Mouse (Mus musculus) liver, embryonic 12.5 days (tissue): ENCODE data around the gene Casz1. TPM values are rescaled to one million over a fixed set of nuclear protein-coding genes. Genes with fewer than 3 reads are reported as not detected.
A peak's percentile ranks its signal among the peaks of the same experiment; 100 is the strongest.

Experiments used
- ATAC-seq: fragments of 200-750 bp; cut with Nextera tagmentation; 2 replicates; pipeline ENCODE4 v1.8.0; 2017; ENCODE audit warnings: moderate number of reproducible peaks, mild to moderate bottlenecking, moderate library complexity
- H3K27ac ChIP-seq: fragments of 300-500 bp; sonication (generic); 2 replicates; pipeline ENCODE4 v1.5.1; 2016; ENCODE audit warnings: mild to moderate bottlenecking
- H3K27me3 ChIP-seq: fragments of 300-500 bp; sonication (generic); replicated peaks from 2 replicates; pipeline ENCODE4 v1.6.1; 2016; ENCODE audit warnings: mild to moderate bottlenecking, moderate library complexity
- H3K36me3 ChIP-seq: fragments of 300-500 bp; sonication (generic); 2 replicates; pipeline ENCODE4 v1.6.1; 2016; ENCODE audit warnings: mild to moderate bottlenecking, moderate library complexity
- H3K4me1 ChIP-seq: fragments of 300-500 bp; sonication (generic); 2 replicates; pipeline ENCODE4 v1.6.1; 2016
- H3K4me2 ChIP-seq: fragments of 300-500 bp; sonication (generic); 2 replicates; pipeline ENCODE4 v1.6.1; 2016; ENCODE audit warnings: mild to moderate bottlenecking, moderate library complexity
- H3K4me3 ChIP-seq: fragments of 300-500 bp; sonication (generic); 2 replicates; pipeline ENCODE4 v1.5.1; 2016; ENCODE audit warnings: mild to moderate bottlenecking, moderate library complexity
- H3K9ac ChIP-seq: fragments of 300-500 bp; sonication (generic); 2 replicates; pipeline ENCODE4 v1.6.1; 2016; ENCODE audit warnings: mild to moderate bottlenecking, moderate library complexity
- H3K9me3 ChIP-seq: fragments of 300-500 bp; sonication (generic); replicated peaks from 2 replicates; pipeline ENCODE4 v1.6.1; 2016; ENCODE audit warnings: mild to moderate bottlenecking, moderate library complexity
- WGBS: fragments of 180-500 bp; shearing (Covaris S2); methylation state at CpG from one replicate; pipeline ENCODE4 v1.1.7; 2016; ENCODE audit not compliant: insufficient replicate concordance; 5-methylcytosine and 5-hydroxymethylcytosine counted together
- polyA plus RNA-seq: library from polyadenylated mRNA; unstranded; fragments of >200 nt; fragmentation: Nextera tagmentation; extraction: Ambion mirVana; gene quantifications from 2 replicates; pipeline ENCODE4 v1.2.1, GENCODE M21; 2016

Casz1 gene
- polyA plus RNA-seq, 1 experiment from 2014 or later: 0.50 TPM

DNA sequence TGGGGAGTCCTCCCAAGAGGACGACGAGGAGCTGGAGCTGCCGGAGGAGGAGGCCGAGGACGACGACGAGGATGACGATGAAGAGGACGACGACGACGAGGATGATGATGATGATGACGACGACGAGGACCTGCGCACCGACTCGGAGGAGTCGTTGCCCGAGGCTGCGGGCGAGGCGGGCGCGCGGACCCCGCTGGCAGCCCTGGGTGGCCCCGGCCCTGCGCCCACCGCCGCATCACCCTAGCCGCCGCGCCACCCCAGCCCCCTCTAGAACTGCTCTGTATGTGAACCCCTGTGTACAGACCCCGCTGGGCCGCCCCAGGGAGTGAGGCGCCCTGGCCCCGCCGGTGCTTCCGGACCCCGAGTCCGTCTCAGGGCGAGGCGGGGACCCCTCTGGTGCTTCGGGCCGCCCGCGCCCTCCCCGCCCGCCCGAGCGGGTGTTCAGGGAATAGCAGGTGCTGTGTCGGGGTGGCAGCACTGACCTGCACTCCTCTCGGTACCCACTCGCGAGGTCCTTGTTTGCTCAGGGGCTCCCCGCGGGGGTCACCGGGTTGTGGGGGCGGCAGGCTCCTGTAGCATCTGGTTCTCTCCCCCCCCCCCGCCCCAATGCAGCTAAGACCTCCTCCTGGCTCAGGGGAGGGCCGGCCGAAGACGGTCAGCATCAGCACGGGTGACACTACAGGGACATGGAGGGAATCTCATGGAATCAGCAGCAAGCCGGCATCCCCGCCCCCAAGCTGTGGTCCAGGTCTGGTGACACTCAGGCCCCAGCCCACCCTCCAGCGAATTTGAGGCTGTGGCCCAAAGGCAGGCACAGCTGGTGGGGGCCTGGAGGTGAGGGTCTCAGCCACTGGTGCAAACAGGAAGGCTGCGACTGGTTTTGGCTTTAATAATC, 148.3 kb downstream of the Casz1 start:
- Histone ChIP-seq H3K4me3 (peak overlapping the region; percentile 39), H3K27ac (no peak overlapping the region), H3K4me1 (peaks cover 20% of the 10 kb centered on the region), H3K4me2 (peak overlapping the region; percentile 63), H3K27me3 (peaks cover 76% of the 10 kb centered on the region), H3K9me3 (no peaks in the 10 kb centered on the region), H3K36me3 (no peaks in the 10 kb centered on the region), H3K9ac (no peak overlapping the region)
- ATAC-seq: no peak
- WGBS: 6% methylated on average over 63 of the region's 69 CpGs

DNA sequence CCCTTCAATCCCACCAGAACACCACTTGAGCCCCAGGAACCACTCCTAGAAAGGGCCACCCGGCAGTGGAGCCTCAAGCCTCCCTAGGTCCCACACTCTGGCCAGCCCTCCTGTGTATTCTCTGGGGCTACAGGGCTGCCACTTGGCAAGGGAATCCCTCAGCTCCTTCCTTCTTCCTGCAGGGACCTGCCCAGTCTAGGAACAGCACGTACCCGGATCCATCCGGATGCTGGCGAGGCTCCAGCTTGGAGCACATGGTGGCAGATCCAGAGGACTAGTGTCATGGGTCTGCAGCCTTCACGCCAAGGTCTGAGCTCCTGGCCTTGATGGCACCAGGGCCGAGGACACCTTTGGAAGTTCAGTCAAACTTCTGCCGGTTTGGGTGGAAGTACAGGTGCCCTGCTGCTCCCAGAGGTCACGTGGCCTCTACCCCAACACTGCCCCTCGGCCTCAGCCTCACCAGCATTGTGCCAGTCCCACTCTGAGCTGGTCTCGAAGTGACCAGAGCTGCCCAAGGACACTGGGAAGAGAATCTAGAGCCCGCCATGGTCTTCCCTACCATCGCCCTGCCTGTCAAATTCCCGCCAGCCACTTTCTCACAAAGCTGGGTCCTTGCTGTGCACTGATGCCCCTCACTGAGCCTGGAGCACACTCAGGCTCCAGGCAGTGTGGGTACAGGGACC, 151.0 kb downstream of the Casz1 start:
- Histone ChIP-seq H3K36me3 (peaks cover 8% of the 10 kb centered on the region), H3K4me2 (no peak overlapping the region), H3K4me1 (peaks cover 20% of the 10 kb centered on the region), H3K27ac (no peak overlapping the region), H3K4me3 (no peak overlapping the region), H3K27me3 (peaks cover 49% of the 10 kb centered on the region), H3K9me3 (no peaks in the 10 kb centered on the region), H3K9ac (no peak overlapping the region)
- 69% methylated on average over 14 of the region's 14 CpGs for WGBS
- ATAC-seq: no peak

DNA sequence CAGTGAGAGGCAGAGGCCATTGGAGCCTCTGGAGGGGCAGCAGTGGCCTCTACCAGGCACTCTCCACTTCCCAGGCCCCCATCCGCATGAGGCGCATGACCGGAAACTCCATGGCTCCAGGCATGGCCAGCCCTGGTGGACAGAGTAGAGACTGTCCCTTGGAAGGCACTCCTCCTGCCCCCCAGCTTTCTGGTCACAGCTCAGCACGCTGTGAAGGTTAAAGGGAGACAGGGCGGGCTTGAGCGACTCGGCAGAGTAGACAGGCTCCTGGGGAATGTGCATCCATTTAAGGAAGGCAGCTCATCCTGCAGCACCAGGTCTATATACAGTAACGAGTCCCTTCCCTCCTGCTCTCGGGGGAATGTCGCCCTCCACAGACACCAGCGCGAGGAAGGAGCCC, 155.8 kb downstream of the Casz1 start:
- Histone ChIP-seq H3K4me1 (no peaks in the 10 kb centered on the region), H3K36me3 (peaks cover 47% of the 10 kb centered on the region), H3K4me2 (no peak overlapping the region), H3K27ac (no peak overlapping the region), H3K27me3 (peaks cover 6% of the 10 kb centered on the region), H3K9ac (no peak overlapping the region), H3K4me3 (no peak overlapping the region), H3K9me3 (no peaks in the 10 kb centered on the region)
- ATAC-seq: no peak
- 76% methylated on average over 12 of the region's 12 CpGs for WGBS

- H3K9me3 ChIP-seq: no peaks in the 10 kb centered on the region
- H3K4me2 ChIP-seq: no peak overlapping the region
- no peaks in the 10 kb centered on the region for H3K27me3 ChIP-seq
- WGBS: 88% methylated on average over 19 of the region's 19 CpGs
- H3K4me3 ChIP-seq: no peak overlapping the region
- H3K9ac ChIP-seq: no peak overlapping the region
- H3K4me1 ChIP-seq: no peaks in the 10 kb centered on the region
- H3K36me3 ChIP-seq: peaks cover 57% of the 10 kb centered on the region
- ATAC-seq: no peak
- H3K27ac ChIP-seq: no peak overlapping the region
Observed at GRCm38 (mm10) chr4:148961081-148961480, 156.9 kb downstream of the Casz1 start.

DNA sequence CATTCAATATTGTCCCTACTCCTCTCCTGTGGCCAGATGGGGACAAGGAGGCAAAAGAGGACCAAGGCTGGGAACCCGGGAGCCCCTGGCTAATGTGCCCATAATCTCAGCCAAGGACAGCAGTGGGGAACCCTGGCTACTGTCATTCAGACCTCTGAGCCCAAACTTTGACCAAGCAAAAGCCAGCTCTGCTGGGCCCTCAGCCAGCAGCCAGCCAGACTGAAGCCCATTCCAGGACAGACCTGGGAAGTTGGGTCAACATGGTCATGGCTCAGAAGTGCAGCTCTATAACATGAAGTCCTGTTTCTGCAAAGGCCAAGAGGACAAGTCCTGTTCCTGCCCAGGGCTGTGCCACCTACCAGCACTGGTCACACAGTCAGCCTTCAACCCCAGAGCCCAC, 157.9 kb downstream of the Casz1 start:
- Histone ChIP-seq H3K27ac (no peak overlapping the region), H3K4me3 (no peak overlapping the region), H3K36me3 (peaks cover 61% of the 10 kb centered on the region), H3K4me1 (no peaks in the 10 kb centered on the region), H3K27me3 (no peaks in the 10 kb centered on the region), H3K9me3 (no peaks in the 10 kb centered on the region), H3K4me2 (no peak overlapping the region), H3K9ac (no peak overlapping the region)
- ATAC-seq: no peak
- WGBS: 81% methylated on average over 1 of the region's 1 CpGs

DNA sequence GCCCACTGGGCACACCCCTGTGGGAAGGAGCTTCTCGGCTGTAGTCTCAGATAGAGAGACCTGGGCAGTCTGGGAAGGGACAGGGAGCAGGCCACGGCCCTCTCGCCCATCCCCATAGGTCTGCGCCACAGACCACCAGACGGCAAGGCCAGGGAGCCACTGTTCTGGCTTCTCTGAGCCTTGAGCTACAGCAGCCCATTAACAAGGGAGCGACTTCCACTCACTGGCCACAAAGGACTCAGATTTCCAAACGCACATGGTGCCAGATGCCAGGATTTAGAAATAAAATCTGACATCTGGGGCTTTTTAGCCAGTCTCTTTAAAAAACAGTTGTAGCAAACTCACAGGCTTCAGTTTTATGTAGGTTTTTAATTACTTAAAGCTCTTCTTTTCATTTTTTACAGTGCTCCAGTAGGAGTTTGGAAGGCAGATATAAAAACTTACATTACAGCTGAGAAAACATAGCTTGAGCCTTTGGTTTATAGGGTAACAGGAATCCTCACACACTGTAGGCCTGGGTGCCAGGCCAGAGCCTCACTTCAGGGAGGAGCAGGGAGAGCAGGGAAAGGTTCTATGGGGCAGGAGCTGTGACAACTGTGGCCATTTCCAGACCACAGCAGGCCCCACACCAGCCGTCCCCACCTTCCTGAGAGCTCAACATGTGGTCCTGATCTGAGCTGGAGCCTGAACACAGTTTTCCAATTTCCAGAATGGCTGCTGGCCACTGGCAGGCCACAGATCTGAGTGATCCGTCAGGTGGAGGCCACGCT, 160.5 kb downstream of the Casz1 start:
- Histone ChIP-seq H3K4me2 (no peak overlapping the region), H3K36me3 (peaks cover 64% of the 10 kb centered on the region), H3K4me1 (no peaks in the 10 kb centered on the region), H3K4me3 (no peak overlapping the region), H3K27ac (no peak overlapping the region), H3K9ac (no peak overlapping the region), H3K27me3 (no peaks in the 10 kb centered on the region), H3K9me3 (no peaks in the 10 kb centered on the region)
- 82% methylated on average over 10 of the region's 10 CpGs for WGBS
- ATAC-seq: no peak

- Histone ChIP-seq H3K4me1 (peaks cover 7% of the 10 kb centered on the region; the same call in 1 of the 2 replicates), H3K4me3 (no peak overlapping the region), H3K27me3 (no peaks in the 10 kb centered on the region), H3K36me3 (peaks cover 51% of the 10 kb centered on the region), H3K4me2 (no peak overlapping the region), H3K27ac (no peak overlapping the region), H3K9ac (no peak overlapping the region), H3K9me3 (no peaks in the 10 kb centered on the region)
- ATAC-seq: no peak
- 69% methylated on average over 5 of the region's 5 CpGs for WGBS
Observed at GRCm38 (mm10) chr4:148966132-148966531, 161.9 kb downstream of the Casz1 start.

DNA sequence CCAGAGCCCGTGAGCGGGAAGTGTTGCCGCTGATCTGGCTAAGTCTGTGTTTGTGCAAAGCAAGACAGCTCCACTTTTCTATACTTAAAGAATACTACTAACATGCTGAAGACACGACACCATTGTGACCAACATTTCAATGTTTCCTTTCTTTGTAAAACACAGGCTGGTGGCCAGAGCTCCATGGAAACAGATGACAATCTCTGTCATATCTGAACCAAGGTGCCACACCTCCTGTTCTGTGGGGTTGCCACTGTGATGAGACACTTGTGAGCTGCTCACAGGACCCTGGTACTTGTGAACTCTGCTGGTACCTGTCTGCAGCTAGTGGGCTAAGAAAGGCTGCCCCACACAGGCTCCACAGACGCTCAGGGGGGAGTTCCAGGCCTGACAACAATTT, 164.6 kb downstream of the Casz1 start:
- Histone ChIP-seq H3K4me3 (no peak overlapping the region), H3K36me3 (peaks cover 25% of the 10 kb centered on the region; the same call in 1 of the 2 replicates), H3K9ac (no peak overlapping the region), H3K9me3 (no peaks in the 10 kb centered on the region), H3K4me1 (peaks cover 18% of the 10 kb centered on the region), H3K4me2 (no peak overlapping the region), H3K27ac (no peak overlapping the region), H3K27me3 (no peaks in the 10 kb centered on the region)
- WGBS: 77% methylated on average over 5 of the region's 5 CpGs
- no peak for ATAC-seq

GRCm38 (mm10) chr4:148969610-148970009, 165.4 kb downstream of the Casz1 start:
- no peaks in the 10 kb centered on the region for H3K9me3 ChIP-seq
- H3K36me3 ChIP-seq: peaks cover 22% of the 10 kb centered on the region; the same call in 1 of the 2 replicates
- no peak for ATAC-seq
- H3K4me2 ChIP-seq: no peak overlapping the region
- no peaks in the 10 kb centered on the region for H3K27me3 ChIP-seq
- no peak overlapping the region for H3K27ac ChIP-seq
- H3K9ac ChIP-seq: no peak overlapping the region
- no peak overlapping the region for H3K4me3 ChIP-seq
- 76% methylated on average over 5 of the region's 5 CpGs for WGBS
- peaks cover 18% of the 10 kb centered on the region for H3K4me1 ChIP-seq

DNA sequence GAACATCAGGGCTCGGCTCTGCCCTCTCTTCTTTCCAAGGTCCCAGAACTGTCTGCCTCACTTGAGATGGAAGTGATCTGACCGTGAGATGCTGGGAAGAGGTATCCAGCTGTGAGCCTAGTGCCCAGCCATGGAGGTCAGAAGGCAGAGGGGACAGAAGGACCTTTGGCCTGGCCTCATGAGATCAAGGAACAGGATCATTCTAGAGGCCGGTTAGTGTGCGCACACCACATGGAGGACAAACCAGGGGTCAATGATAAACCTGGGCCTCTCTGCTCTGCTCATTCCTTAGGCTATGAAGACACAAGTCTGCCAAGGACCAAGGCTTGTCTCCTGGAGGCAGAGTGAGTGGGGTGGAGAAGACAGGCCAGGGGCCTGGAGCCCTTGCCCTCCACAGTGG, 166.5 kb downstream of the Casz1 start:
- H3K36me3 ChIP-seq: peaks cover 13% of the 10 kb centered on the region; the same call in 1 of the 2 replicates
- no peak overlapping the region for H3K27ac ChIP-seq
- no peaks in the 10 kb centered on the region for H3K9me3 ChIP-seq
- peaks cover 18% of the 10 kb centered on the region for H3K4me1 ChIP-seq
- WGBS: 84% methylated on average over 4 of the region's 4 CpGs
- no peaks in the 10 kb centered on the region for H3K27me3 ChIP-seq
- H3K4me2 ChIP-seq: no peak overlapping the region
- no peak overlapping the region for H3K9ac ChIP-seq
- ATAC-seq: no peak
- H3K4me3 ChIP-seq: no peak overlapping the region

DNA sequence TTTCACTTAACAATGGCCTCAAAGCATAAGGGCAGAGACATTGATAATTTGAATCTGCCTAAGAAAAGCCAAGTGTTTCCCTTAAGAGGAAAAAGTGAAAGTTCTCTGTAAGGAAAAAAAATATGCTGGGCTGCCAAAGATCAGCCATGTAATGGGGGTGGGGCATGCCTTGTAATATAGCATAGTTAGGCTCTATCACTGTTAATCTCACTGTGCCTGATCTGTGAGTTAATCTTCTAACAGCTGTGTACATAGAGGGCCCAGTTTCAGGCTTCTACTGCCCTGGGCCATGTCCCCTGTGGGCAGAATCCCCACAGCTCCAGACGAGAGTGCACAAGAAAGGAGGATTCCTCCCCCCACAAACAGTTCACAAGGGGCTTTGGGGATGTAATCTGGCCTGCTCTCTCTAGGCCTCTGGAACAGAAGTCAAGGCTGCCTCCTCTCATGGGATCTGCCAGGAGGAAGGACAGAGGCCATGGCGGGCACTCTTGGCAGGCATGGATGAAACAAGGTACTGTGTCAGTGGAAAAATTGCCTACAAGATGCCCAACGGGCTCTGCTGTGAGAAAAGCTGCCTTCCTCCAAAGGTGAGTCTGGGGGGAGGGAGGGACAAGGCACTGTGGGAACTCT, 167.5 kb downstream of the Casz1 start:
- Histone ChIP-seq H3K9me3 (no peaks in the 10 kb centered on the region), H3K36me3 (peaks cover 7% of the 10 kb centered on the region; the same call in 1 of the 2 replicates), H3K27me3 (no peaks in the 10 kb centered on the region), H3K4me2 (no peak overlapping the region), H3K9ac (no peak overlapping the region), H3K4me3 (no peak overlapping the region), H3K4me1 (peaks cover 18% of the 10 kb centered on the region), H3K27ac (no peak overlapping the region)
- 76% methylated on average over 3 of the region's 3 CpGs for WGBS
- ATAC-seq: no peak
